Mouse (Mus musculus) frontal cortex, postnatal 36 days (tissue): ENCODE results near the gene Armc9.
A peak's percentile ranks its signal among the peaks of the same experiment; 100 is the strongest.

ENCODE experiments used
- DNase-seq, 2 experiments: peaks; one replicate each; pipeline ENCODE4 v3.0.0; 2022; ENCODE audit warnings: low spot score in 2 of 2

Gene Armc9

DNA sequence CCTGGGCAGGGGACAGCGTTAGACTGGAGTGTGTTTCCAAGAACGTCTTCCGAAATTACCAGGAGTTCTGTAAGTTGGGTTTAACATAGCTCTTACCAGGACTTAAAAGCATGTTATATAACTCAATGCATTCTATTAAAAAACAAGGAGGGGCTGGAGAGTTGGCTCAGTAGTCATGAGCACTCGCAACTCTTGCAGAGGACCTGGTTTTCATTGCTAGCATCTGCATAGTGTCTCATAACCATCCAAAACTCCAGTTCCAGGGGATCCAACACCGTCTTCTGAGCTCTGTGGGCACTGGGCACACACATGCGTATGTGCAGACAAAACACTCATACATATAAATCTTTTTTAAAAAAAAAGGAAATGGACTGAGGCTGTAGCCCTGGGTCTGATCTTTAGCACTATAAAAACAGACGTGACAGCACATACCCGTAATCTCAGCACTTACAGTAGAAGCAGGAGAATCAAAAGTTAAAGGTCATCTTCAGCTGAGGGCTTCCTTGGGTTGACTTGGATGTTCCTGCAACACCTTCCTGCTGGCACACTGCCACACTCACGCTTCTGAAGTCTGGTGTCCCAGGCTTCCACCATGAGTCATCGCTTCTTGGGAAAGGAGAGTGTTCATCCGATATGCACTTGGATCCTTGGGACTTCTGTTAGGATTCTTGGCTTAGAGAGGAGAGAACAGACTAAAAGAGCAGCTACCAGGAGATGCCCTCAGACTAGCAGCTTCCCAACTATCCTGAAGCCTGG lies 127.4 kb downstream of the Armc9 start:
- peak; percentile 59 to 66 for DNase-seq

DNA sequence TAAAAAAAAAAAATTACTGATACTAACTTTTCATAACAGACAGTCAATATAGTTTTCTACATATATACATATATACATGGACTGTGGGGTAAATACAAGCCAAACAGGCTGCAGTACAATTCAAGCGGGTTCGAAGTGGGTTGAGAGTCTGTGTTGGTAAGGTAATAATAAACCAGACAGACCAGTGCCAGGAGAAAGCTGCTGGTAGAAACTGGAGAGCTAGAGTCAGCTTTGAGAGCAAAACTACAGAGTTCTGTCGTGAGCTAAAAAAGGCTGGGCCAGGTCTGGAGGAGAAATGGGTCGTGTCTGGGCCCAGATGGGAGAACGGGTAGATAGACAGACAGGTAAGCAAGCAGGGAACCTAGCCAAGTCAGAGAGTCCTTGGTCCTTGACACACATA lies 129.5 kb downstream of the Armc9 start:
- DNase-seq: no peak

DNA sequence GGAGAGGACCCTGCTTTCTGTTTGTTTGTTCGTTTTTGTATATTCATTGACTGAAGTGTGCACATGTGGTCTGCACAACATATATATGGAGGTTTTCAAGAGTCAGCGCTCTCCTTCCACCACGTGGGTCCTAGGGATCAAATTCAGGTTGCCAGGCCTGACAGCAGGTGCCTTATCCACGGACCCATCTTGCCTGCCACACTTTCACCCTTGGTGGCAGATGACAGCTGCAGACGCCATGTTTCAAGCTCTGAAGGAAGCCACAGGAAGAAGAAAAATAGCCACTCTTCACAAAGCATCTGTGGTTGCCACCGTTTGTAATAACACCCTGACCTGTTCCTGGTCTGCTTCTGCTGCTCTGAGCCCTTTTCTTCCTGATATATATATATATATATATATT lies 130.7 kb downstream of the Armc9 start:
- no peak for DNase-seq

DNA sequence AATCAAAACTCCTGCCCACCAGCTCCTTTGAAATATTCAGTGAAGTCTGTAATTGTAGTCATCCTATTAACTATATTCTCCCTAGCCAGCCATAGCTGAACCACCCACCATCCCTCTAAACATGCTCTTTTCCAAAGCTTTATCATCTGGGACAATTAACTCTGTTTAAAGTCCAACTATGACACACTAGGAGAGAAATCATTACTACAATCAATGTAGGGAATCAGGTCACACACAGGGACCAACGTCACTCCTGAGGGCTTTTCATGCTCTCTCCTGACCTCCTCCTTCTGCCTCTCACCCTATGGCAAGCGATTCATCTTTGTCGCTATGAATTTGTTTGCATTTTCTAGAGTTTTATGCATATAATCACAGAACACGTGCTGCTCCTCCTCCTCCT lies 132.9 kb downstream of the Armc9 start:
- DNase-seq: no peak

DNA sequence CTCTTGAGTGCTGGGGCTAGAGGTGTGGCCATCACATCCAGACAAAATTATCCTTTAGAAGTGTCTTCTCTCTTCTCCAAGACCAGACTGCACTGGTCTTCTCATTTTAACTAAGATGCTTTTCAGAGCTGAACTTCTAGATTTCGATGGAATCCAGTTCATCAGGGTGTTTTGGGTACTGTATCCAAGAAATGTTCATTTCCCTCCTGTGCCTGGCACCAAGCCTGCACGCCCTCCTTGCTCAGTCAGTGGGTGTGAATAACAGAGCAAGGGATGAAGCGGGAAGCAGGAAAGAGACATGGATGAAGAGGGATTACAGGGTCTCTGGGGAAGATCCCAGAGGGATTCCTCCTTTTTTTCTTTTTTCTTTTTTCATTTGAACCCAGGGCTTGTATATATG lies 135.9 kb downstream of the Armc9 start:
- peak; percentile 19 to 20 for DNase-seq

DNA sequence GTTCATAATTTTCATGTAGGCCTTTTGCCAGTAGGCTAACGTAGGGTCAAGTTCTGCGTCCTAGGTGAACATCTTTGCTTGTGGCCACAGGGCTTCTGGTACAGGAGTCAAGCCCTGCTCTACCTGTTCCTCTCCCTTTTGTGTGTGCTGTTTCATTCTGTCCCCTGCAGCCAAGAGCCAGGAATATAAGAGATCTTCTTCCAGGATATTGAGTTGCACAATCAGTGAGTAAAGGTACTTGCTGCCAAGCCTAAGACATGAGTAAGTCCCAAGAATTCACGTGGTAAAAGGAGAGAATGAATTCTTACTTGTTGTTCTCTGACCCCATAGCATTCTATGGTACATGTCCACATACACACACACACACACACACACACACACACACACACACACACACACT lies 138.5 kb downstream of the Armc9 start:
- no peak for DNase-seq

DNA sequence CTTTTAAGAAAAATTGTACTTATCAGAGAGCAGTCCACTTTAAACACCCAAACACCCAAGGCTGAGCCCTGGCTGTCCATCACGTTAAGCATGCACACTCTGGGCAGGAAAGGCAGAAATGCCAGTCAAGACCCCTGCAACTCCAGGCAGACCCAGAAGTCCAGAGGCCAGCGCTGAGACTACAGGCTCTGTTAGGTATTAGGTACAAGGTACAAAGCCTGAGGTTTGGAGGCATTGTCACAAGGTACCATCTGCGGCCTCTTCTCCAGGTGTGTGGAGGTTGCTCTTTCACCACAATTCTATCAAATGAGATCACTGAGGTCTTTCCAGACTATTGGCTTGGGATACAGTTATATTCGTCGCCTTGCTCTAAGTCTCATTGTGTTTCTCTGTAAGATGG lies 139.3 kb downstream of the Armc9 start:
- DNase-seq: no peak

DNA sequence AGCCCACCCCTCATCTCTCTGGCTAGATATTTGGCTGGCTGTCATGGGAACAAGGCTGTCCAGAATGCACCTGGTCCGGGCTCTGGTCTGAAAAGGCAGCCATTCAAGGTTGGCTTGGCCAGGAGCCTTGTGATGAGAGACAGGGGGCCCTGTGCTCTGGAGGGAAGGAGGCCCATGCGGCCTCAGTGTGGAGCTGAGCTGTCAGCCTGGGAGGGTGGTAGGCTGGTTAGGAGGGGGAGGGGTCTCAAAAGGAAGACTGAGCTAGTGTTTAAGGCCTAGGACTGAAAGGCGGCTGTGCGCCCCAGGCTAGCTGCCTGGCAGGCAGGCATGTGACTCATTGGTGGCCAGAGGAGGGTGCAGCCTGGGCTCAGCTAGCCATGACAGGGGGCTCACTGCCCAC lies 139.9 kb downstream of the Armc9 start:
- DNase-seq: no peak

DNA sequence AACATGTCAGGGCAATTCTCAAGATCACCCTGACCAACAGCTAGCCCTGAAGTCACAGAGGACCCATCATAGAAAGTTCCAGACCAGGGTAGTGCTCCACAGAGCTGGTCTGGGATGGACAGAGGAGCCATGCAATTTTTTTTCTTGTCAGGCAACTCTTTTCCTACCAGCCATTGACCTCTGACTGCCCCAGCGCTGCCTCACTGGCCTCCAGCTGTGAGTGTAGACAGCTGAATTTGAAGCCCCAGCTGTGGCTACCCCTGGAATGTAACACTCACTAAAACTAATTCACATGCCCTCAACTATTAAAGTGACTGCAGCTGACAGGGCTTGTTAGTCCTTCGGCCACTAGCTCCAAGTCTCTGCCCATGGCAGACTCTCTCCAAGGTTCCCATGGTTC lies 145.5 kb downstream of the Armc9 start:
- DNase-seq: no peak

DNA sequence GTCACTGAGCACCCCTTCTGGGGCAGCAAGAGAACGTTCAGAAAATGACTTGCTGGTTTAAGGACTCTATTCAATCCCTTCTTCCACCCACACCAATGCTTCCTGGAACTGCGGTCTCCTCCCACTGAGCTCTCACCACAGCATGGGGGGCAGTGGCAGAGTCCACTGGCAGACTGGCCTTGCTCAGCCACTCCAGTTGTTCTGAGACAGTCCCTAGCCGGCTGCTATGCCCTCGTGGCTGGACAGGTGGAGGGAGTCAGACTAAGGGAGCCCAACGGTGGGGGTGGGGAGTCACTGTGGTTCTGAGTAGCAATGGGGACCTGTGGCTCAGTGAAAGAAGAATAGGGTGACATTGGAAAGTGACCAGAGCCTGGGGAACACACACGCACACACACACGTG lies 146.2 kb downstream of the Armc9 start:
- DNase-seq: no peak

DNA sequence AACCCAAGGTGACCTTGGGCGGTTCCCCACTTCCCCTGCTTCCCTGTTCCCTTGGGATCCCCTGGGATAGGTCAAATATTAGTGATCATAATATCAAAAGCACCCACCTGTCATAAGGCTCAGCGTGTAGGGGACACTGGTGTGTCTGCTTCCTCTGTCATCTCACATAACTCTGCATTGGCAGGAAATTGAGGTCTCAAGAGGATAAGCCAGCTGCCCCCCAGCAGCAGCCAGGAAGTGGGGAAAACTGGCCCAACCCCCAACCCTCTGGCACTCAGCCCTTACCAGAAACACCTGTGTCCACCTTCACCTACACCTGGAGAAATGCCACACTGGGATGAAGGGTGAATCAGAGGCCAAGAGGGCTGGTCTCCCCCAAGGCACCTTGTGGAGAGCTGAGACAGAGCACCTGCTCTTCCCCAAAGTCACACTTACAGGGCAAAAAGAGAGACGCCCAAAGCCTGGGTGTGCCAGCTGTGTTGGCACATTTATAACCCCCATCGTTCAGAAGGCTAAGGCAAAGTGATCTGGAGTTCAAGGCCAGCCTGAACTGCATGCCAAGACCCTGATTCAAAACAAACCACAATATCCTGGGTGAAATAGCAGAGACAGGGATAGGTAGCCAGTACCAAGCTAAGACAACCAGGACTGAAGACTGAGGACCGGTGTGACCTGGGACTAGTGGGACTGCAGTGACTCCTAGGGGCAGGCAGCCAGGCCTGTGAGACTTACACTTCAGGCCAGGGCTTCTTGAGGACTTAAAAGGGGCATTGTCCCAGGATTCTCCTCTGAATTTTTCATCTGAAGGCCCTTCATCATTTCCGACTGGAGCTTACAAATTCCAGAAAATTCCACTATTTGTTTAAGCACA lies 146.9 kb downstream of the Armc9 start:
- DNase-seq: no peak

DNA sequence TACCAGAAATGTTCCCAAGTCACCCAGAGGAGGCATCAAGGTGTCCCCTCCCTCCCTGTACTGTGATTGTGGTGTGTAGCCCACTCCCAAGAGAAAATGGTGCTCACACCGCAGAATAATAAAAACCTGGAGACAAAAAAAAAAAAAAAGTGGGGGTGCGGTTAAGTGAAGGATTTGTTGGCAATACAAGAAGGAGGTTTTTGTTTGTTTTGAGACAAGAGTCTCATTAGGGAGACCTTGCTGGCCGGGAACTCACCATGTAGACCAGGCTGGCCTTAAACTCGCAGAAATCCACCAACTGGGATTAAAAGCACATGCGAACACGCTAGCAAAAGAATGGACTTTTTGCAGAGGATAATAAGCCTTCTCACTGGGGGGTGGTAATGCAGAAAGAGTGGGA lies 148.0 kb downstream of the Armc9 start, which contains the start of gene B3gnt7:
Gene B3gnt7, plus strand, starts transcription at position 301 of the 400 bp plus-strand sequence.
- DNase-seq: no peak

DNA sequence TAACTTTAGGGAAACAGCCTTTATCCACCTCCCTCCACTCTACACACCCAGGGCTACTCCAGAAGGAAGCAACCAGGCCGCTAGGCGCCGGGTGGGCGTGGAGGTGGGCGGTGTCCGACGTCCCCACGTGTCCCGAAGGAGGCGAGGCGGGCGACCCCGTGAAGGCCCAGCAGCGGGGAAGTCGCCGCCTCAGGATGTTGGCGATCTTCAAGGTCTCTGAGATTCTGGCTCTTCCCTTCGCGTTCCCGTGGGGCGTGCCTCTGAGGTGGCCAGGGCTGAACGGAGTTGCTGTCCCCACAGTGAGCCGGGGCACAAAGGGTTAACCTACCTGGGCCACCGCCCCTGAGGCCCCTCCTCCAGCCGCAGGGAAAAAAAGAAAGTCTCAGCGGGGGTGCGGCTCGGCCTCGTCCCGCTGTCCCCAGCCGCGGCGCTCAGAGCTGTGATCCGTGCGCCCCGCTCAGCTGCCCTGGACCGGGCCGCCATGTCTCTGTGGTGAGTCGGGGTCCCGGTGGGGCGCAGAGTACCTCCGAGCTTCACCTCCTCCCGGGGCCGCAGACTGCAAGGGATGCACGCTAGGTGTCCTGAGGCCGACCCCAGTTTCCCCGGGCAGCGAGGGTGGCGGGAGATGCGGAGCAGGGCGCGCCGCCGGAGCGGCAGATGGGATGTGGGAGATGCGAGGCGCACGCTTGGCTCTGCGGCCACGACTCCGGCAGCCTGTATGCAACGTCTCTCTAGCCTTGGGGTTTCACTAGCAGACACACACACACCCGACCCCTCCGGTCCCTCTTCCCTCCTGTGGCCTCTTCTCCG lies 148.7 kb downstream of the Armc9 start:
- peak; percentile 46 to 50 for DNase-seq

DNA sequence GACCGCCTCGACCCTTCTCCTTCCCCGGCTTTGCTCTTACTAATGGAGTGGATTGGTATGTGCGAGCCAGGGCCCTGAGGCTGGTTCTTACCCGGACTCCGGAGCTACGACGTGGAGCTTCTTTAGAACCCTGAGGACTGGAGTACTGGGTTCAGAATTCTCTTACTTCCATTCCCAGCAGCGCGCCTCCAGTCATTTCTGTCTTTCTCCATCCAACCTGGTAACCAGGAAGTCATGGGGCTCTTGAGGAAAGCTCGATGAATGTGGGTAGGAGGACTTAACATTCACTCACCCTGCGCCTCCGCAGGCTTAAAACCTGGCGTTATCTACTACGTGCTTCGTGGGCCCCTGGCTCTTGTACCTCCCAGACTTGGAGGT lies 149.3 kb downstream of the Armc9 start:
- no peak for DNase-seq

DNA sequence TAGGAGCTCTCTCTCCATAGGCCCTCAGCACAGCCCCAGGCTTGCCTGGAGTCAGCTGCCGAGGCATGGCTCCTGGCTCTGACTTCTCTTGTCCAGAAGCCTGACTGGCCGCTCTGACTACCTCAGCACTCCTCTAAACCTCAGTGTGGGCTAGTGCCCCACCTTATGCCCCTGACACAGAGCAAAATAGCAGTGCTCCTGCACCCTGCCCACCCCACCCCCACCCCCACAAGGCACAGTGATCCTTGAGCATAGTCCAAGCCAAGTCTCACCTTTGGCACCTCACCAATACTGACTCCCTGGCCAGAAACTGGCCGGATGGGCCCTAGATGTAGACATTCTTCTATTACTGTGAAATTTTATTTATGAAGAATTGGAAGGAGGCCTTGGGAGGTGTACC lies 152.1 kb downstream of the Armc9 start:
- DNase-seq: no peak

DNA sequence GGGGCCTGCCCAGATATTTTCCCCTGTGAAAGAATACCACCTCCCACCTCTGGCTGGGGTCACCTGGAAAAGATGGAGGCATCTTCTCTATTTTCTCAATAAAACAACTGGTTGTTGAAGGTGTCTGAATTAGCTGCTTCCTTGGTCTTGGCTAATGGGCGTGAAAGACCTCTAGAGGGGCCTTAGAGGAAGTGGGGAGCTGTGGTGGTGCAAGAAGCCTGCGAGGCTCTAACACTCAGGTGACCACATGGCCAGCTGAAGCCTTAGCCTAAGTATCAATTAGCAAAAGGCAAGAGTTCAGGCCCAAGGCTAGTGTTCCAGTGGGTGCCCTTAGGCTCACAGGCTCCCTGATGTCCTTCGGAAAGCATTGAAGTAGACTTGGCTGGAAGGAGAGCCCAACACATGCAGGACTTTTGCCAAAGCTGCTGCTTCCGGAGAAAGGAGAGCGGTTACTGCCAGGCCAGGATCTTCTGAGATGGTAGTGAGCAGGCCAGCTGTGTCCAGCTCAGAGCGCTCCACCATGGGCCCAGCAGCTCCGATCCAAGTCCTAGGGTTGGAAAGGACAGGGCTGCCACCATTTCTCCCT lies 152.7 kb downstream of the Armc9 start:
- DNase-seq: no peak

DNA sequence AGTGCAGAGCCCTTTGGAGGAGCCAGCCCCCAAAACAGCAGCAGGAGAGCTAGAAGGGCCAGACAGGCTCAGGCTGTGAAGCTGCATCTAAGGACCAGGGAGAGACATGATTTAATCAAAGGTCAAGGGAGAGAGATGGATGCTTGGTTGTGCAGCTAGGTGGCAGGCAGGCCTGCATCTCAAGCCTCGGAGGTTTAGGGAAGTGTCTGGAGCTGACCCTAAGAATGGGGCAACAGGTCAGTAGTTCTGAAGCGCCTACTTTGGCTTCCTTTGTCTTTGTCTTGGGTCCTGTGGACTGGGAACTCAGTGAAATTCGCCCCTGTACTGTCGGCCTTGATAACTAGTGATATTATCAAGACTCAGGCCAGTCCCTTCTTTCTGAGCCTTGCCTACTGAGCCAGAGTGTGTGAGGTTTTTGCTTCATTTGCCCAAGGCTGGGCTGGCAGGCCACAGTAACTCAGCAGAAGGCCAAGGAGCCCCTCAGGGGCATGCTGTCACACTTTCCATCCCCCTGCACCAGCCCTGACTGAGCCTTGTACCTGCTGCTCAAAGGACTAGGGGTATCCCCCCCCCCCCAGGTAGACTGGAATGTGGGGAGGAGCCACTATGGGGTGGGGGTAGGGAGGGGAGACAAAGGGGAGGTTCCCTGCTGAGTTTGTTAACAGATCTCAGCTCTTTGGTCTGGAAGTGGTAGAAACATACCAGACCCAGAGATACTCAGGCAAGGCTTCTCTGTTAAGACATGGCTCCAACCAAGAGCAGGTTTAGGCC lies 153.5 kb downstream of the Armc9 start:
- DNase-seq: no peak

DNA sequence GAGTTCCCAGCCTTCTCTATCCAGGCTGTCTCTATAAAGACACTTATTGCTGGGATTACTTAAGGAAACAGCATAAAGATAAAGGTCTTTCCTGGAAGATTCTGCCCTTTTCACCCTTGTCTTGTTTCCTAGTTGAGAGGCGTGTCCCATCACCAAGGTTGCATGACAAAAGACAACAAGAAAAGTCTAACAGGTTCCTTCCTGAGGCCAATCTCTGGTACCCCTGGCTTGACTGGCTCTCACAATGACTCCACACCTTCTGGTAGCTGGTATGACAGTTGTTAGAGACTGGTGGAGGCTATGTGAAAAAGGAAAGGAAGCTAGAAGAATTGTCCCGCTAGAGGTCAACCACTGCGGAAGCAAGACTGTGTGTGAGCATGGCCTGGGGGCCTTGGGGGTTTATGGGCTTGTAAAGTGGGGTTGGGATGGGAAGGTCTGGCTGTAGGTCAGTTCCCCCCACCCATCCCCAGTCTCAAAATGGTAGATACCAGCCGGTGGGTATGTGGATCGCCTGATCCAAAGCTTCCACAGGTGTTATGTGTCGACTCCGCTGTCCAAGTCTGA lies 154.8 kb downstream of the Armc9 start:
- DNase-seq: no peak

DNA sequence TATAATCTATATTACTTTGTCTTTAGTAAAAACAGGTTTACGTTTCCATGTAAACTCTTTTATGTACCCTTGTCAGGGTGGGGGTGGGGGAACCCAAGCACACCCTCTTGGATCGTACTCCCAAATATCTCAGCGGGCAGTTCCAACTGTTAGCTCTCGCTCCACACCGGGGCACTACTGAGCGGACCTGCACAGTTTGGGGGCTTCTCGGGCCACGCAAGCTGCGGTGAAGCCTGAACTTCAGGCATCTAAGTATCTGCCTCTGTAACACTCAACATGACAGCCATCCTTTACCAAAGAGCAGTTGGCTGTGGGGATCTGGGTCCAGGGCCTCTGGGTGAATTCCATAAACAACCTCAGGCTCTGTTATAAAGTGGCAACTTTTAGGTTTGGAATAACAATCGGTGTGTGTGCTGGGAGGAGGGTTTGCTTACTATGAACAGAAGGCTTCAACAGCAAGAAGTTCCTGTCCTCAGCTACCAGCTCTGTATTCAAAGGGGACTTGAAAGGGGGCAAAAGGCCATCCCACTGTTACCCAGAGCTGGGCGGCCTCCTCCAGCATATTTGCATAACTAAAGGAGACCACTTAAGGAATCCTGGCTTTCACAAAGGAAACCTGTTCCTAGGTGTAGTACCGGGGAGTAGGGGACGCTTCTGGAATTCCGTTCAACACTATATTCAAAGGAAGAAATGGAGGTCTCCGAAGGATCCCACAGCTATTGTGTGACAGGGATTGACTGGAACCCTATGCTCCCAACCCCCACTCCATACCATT lies 156.1 kb downstream of the Armc9 start:
- DNase-seq: no peak

DNA sequence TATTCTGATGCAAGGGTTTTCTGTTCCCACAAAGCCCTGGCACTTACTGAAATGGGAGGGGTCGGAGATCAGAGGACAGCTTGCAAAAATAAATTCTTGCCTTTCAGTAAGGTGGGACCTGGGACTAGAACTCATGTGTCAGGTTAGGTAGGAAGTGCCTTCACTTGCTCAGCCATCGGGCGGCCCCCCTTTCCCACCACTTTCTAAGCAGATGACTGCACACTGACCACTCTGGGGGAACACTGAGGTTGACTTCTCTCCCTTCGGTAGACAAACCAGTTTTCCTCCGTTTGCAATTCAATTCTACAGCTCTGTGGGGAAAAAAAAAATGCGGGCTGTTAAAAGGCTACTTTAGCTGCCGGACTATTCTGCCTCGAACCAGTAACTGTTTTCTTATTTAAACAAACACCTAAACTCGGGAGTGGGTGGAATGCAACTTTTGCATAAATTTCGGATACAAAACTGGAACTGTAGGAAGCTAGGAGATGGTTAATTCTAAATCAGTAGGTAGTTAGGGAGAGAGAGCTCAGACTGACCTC lies 157.0 kb downstream of the Armc9 start:
- no peak for DNase-seq
